Mouse (Mus musculus): Measurements from ENCODE around the gene Sirt4. TPM values are rescaled to one million over a fixed set of nuclear protein-coding genes. Genes with fewer than 3 reads are reported as not detected.

The Sirt4 gene
- polyA plus RNA-seq, 1 experiment from 2014 or later, result 15.7 TPM

- TF ChIP-seq CTCF (IDR thresholded peaks at IDR 0.05) (no peak), EP300 (IDR thresholded peaks at IDR 0.05) (no peak)
- WGBS, result 71% methylated on average over 5 of the region's 5 CpGs
- peaks cover 49% of the 10 kb centered on the region for H3K4me1 ChIP-seq (ENCODE audit: insufficient read depth, low read depth, low read length)
These were observed 43.6 kb upstream of the Sirt4 start for GRCm38 (mm10) chr5:115528128-115528527.

GRCm38 (mm10) chr5:115526456-115527202 is 42.1 kb upstream of the Sirt4 start:
- H3K4me1 ChIP-seq (ENCODE audit: insufficient read depth, low read depth, low read length), result peaks cover 51% of the 10 kb centered on the region
- ATAC-seq, result no peak
- no peak for TF ChIP-seq EP300 (IDR thresholded peaks at IDR 0.05)
- TF ChIP-seq CTCF (IDR thresholded peaks at IDR 0.05), result no peak
- no peak overlapping the region for H3K9ac ChIP-seq (replicated peaks; ENCODE audit: low read depth)
- H3K9me3 ChIP-seq (ENCODE audit: low read length), result no peaks in the 10 kb centered on the region
- WGBS, result 85% methylated on average over 17 of the region's 17 CpGs
- H3K4me3 ChIP-seq (ENCODE audit: low read depth, low read length), result no peak overlapping the region
- H3K36me3 ChIP-seq (ENCODE audit: insufficient read depth, low read length), result no peaks in the 10 kb centered on the region; the same call in 1 of the 2 replicates
- DNase-seq (ENCODE audit: low spot score), result no peak
- H3K27me3 ChIP-seq (replicated peaks; ENCODE audit: insufficient read depth, low read length), result no peaks in the 10 kb centered on the region
- no peak overlapping the region for H3K27ac ChIP-seq (ENCODE audit: low read length)
- no peak overlapping the region for H3K4me2 ChIP-seq (replicated peaks; ENCODE audit: low read depth, low read length)

More at GRCm38 (mm10) chr5:115528128-115528527, 43.6 kb upstream of the Sirt4 start:
- no peaks in the 10 kb centered on the region; the same call in 1 of the 2 replicates for H3K36me3 ChIP-seq (ENCODE audit: insufficient read depth, low read length)
- no peak overlapping the region for H3K4me2 ChIP-seq (replicated peaks; ENCODE audit: low read depth, low read length)
- H3K27ac ChIP-seq (ENCODE audit: low read length), result no peak overlapping the region
- H3K27me3 ChIP-seq (replicated peaks; ENCODE audit: insufficient read depth, low read length), result no peaks in the 10 kb centered on the region
- H3K4me3 ChIP-seq (ENCODE audit: low read depth, low read length), result no peak overlapping the region
- ATAC-seq (no peak), DNase-seq (ENCODE audit: low spot score) (no peak)
- no peak overlapping the region for H3K9ac ChIP-seq (replicated peaks; ENCODE audit: low read depth)
- no peaks in the 10 kb centered on the region for H3K9me3 ChIP-seq (ENCODE audit: low read length)

GRCm38 (mm10) chr5:115525943-115526342 is 41.4 kb upstream of the Sirt4 start:
- Histone ChIP-seq H3K27ac (ENCODE audit: low read length) (no peak overlapping the region), H3K4me3 (ENCODE audit: low read depth, low read length) (no peak overlapping the region), H3K4me1 (ENCODE audit: insufficient read depth, low read depth, low read length) (peaks cover 49% of the 10 kb centered on the region), H3K4me2 (replicated peaks; ENCODE audit: low read depth, low read length) (no peak overlapping the region), H3K9ac (replicated peaks; ENCODE audit: low read depth) (no peak overlapping the region), H3K9me3 (ENCODE audit: low read length) (no peaks in the 10 kb centered on the region), H3K36me3 (ENCODE audit: insufficient read depth, low read length) (no peaks in the 10 kb centered on the region; the same call in 1 of the 2 replicates), H3K27me3 (replicated peaks; ENCODE audit: insufficient read depth, low read length) (no peaks in the 10 kb centered on the region)
- WGBS, result 72% methylated on average over 9 of the region's 9 CpGs
- DNase-seq (ENCODE audit: low spot score) (no peak), ATAC-seq (no peak)
- TF ChIP-seq CTCF (IDR thresholded peaks at IDR 0.05) (no peak), EP300 (IDR thresholded peaks at IDR 0.05) (no peak)

GRCm38 (mm10) chr5:115525416-115525815 is 40.9 kb upstream of the Sirt4 start:
- Histone ChIP-seq H3K9ac (replicated peaks; ENCODE audit: low read depth) (no peak overlapping the region), H3K27me3 (replicated peaks; ENCODE audit: insufficient read depth, low read length) (no peaks in the 10 kb centered on the region), H3K36me3 (ENCODE audit: insufficient read depth, low read length) (no peaks in the 10 kb centered on the region; the same call in 1 of the 2 replicates), H3K4me1 (ENCODE audit: insufficient read depth, low read depth, low read length) (peaks cover 50% of the 10 kb centered on the region), H3K4me3 (ENCODE audit: low read depth, low read length) (no peak overlapping the region), H3K27ac (ENCODE audit: low read length) (0 out of 2 replicates have a peak overlapping the region, but pooled peaks have one; percentile 1), H3K4me2 (replicated peaks; ENCODE audit: low read depth, low read length) (no peak overlapping the region), H3K9me3 (ENCODE audit: low read length) (no peaks in the 10 kb centered on the region)
- WGBS, result 75% methylated on average over 4 of the region's 4 CpGs
- TF ChIP-seq EP300 (IDR thresholded peaks at IDR 0.05) (no peak), CTCF (IDR thresholded peaks at IDR 0.05) (no peak)
- DNase-seq (ENCODE audit: low spot score) (no peak), ATAC-seq (no peak)

GRCm38 (mm10) chr5:115524471-115524870 is 39.9 kb upstream of the Sirt4 start:
- Histone ChIP-seq H3K4me2 (replicated peaks; ENCODE audit: low read depth, low read length) (peak overlapping the region; percentile 11; the same call in 1 of the 2 replicates), H3K9ac (replicated peaks; ENCODE audit: low read depth) (no peak overlapping the region; the same call in 1 of the 2 replicates), H3K4me3 (ENCODE audit: low read depth, low read length) (no peak overlapping the region), H3K4me1 (ENCODE audit: insufficient read depth, low read depth, low read length) (peaks cover 46% of the 10 kb centered on the region), H3K27ac (ENCODE audit: low read length) (peak overlapping the region; percentile 59; the same call in 1 of the 2 replicates), H3K9me3 (ENCODE audit: low read length) (no peaks in the 10 kb centered on the region), H3K27me3 (replicated peaks; ENCODE audit: insufficient read depth, low read length) (no peaks in the 10 kb centered on the region), H3K36me3 (ENCODE audit: insufficient read depth, low read length) (no peaks in the 10 kb centered on the region; the same call in 1 of the 2 replicates)
- 32% methylated on average over 12 of the region's 12 CpGs for WGBS
- DNase-seq (ENCODE audit: low spot score) (peak; percentile 25), ATAC-seq (no peak)
- TF ChIP-seq CTCF (IDR thresholded peaks at IDR 0.05) (no peak), EP300 (IDR thresholded peaks at IDR 0.05) (no peak)

GRCm38 (mm10) chr5:115523971-115524370 is 39.4 kb upstream of the Sirt4 start:
- DNase-seq (ENCODE audit: low spot score) (peak; percentile 82), ATAC-seq (peak; percentile 77)
- Histone ChIP-seq H3K27ac (ENCODE audit: low read length) (peak overlapping the region; percentile 59), H3K9ac (replicated peaks; ENCODE audit: low read depth) (no peak overlapping the region), H3K4me1 (ENCODE audit: insufficient read depth, low read depth, low read length) (peaks cover 41% of the 10 kb centered on the region), H3K4me3 (ENCODE audit: low read depth, low read length) (no peak overlapping the region), H3K9me3 (ENCODE audit: low read length) (no peaks in the 10 kb centered on the region), H3K27me3 (replicated peaks; ENCODE audit: insufficient read depth, low read length) (no peaks in the 10 kb centered on the region), H3K4me2 (replicated peaks; ENCODE audit: low read depth, low read length) (peak overlapping the region; percentile 11; the same call in 1 of the 2 replicates), H3K36me3 (ENCODE audit: insufficient read depth, low read length) (no peaks in the 10 kb centered on the region; the same call in 1 of the 2 replicates)
- 16% methylated on average over 15 of the region's 15 CpGs for WGBS
- TF ChIP-seq CTCF (IDR thresholded peaks at IDR 0.05) (peak; percentile 64), EP300 (IDR thresholded peaks at IDR 0.05) (no peak)
